Mouse (Mus musculus) liver, adult 2 months (tissue): Measurements from ENCODE around the gene Nol8.

ENCODE experiments used
- CTCF ChIP-seq: fragments of 200-500 bp; IDR thresholded peaks from 2 replicates; pipeline ENCODE4 v1.5.1; 2011; ENCODE audit warnings: low read depth, low read length, control low read depth
- POLR2A ChIP-seq: fragments of 200-500 bp; IDR thresholded peaks from 2 replicates; pipeline ENCODE4 v1.6.1; 2011; ENCODE audit warnings: low read length, control low read depth; ENCODE audit not compliant: insufficient read depth; ENCODE audit errors: extremely low read depth

DNA sequence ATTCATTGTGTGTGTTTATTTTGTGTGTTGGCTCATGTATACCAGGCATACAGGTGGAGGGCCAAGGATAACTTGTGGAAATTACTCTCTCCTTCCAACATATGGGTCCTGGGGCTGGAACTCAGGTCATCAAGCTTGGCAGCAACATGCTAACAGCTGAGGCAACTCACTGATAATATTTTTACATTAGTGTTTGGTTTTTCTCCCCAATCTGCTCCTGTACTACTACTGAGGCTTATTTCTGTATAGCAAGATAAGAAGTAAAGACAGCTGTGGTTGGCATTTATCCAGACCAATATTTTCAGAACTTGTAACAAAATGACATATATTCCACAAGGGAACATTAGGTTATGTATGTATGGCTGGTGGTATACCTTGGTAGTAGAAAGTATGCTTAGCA is 34.5 kb upstream of the Nol8 start:
- TF ChIP-seq POLR2A (no peak), CTCF (no peak)
